Mouse (Mus musculus): ENCODE data around the gene Rtn4r.

- TF ChIP-seq E2F4 (IDR thresholded peaks at IDR 0.05; ENCODE audit: insufficient replicate concordance, low read depth, low read length) (no peak), MAX (IDR thresholded peaks at IDR 0.05; ENCODE audit: low read length) (no peak), CHD2 (IDR thresholded peaks at IDR 0.05; ENCODE audit: low read length) (no peak)
These were observed 7.8 kb downstream of the Rtn4r start for GRCm38 (mm10) chr16:18135196-18135595.
